Mouse (Mus musculus): ENCODE measurements around the gene 4930404H24Rik.

Gene 4930404H24Rik

GRCm38 (mm10) chr2:153467372-153467771 is 25.2 kb upstream of the 4930404H24Rik start:
- Histone ChIP-seq H3K27me3 (ENCODE audit: control insufficient read depth, insufficient read depth, low read length, poor library complexity, severe bottlenecking) (no peaks in the 10 kb centered on the region), H3K36me3 (ENCODE audit: control insufficient read depth, insufficient read depth, low read length, poor library complexity, severe bottlenecking) (no peaks in the 10 kb centered on the region)
- DNase-seq (ENCODE audit: low read depth, low spot score): no peak

GRCm38 (mm10) chr2:153469317-153469716 is 23.3 kb upstream of the 4930404H24Rik start:
- no peak for DNase-seq (ENCODE audit: low read depth, low spot score)
- no peaks in the 10 kb centered on the region for H3K36me3 ChIP-seq (ENCODE audit: control insufficient read depth, insufficient read depth, low read length, poor library complexity, severe bottlenecking)
- no peaks in the 10 kb centered on the region for H3K27me3 ChIP-seq (ENCODE audit: control insufficient read depth, insufficient read depth, low read length, poor library complexity, severe bottlenecking)

GRCm38 (mm10) chr2:153469764-153470163 is 22.8 kb upstream of the 4930404H24Rik start:
- Histone ChIP-seq H3K27me3 (ENCODE audit: control insufficient read depth, insufficient read depth, low read length, poor library complexity, severe bottlenecking) (no peaks in the 10 kb centered on the region), H3K36me3 (ENCODE audit: control insufficient read depth, insufficient read depth, low read length, poor library complexity, severe bottlenecking) (no peaks in the 10 kb centered on the region)
- DNase-seq (ENCODE audit: low read depth, low spot score): no peak

- DNase-seq (ENCODE audit: low read depth, low spot score): no peak
- no peaks in the 10 kb centered on the region for H3K36me3 ChIP-seq (ENCODE audit: control insufficient read depth, insufficient read depth, low read length, poor library complexity, severe bottlenecking)
- H3K27me3 ChIP-seq (ENCODE audit: control insufficient read depth, insufficient read depth, low read length, poor library complexity, severe bottlenecking): no peaks in the 10 kb centered on the region
Measured at GRCm38 (mm10) chr2:153470983-153471382, 21.6 kb upstream of the 4930404H24Rik start.

- DNase-seq (ENCODE audit: low read depth, low spot score): no peak
- Histone ChIP-seq H3K27me3 (ENCODE audit: control insufficient read depth, insufficient read depth, low read length, poor library complexity, severe bottlenecking) (no peaks in the 10 kb centered on the region), H3K36me3 (ENCODE audit: control insufficient read depth, insufficient read depth, low read length, poor library complexity, severe bottlenecking) (no peaks in the 10 kb centered on the region)
Measured at GRCm38 (mm10) chr2:153475114-153476112, 17.2 kb upstream of the 4930404H24Rik start.

- H3K27me3 ChIP-seq (ENCODE audit: control insufficient read depth, insufficient read depth, low read length, poor library complexity, severe bottlenecking): no peaks in the 10 kb centered on the region
- no peaks in the 10 kb centered on the region for H3K36me3 ChIP-seq (ENCODE audit: control insufficient read depth, insufficient read depth, low read length, poor library complexity, severe bottlenecking)
- peak; percentile 76 for DNase-seq (ENCODE audit: low read depth, low spot score)
Measured at GRCm38 (mm10) chr2:153478583-153478982, 14.0 kb upstream of the 4930404H24Rik start.

DNA sequence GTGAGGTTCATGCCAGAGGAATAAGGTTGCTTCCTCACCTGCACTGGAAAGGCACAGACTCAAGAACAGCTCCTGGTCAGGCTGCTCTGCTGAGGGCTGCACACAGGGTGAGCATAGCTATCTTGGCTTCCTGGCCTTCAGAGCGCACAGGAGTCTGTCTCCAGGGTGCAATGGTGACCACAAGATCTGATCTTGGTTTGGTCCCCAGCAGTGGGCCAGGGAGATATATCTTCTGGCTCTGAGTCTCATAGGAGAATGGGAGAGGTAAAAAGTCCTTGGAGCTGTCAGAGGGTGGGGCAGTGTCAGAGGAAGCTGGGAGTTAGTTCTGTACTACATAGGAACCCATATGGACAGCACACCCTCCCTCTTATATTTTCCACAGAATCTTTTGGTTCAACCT is 13.1 kb upstream of the 4930404H24Rik start:
- no peaks in the 10 kb centered on the region for H3K27me3 ChIP-seq (ENCODE audit: control insufficient read depth, insufficient read depth, low read length, poor library complexity, severe bottlenecking)
- DNase-seq (ENCODE audit: low read depth, low spot score): no peak
- H3K36me3 ChIP-seq (ENCODE audit: control insufficient read depth, insufficient read depth, low read length, poor library complexity, severe bottlenecking): no peaks in the 10 kb centered on the region

DNA sequence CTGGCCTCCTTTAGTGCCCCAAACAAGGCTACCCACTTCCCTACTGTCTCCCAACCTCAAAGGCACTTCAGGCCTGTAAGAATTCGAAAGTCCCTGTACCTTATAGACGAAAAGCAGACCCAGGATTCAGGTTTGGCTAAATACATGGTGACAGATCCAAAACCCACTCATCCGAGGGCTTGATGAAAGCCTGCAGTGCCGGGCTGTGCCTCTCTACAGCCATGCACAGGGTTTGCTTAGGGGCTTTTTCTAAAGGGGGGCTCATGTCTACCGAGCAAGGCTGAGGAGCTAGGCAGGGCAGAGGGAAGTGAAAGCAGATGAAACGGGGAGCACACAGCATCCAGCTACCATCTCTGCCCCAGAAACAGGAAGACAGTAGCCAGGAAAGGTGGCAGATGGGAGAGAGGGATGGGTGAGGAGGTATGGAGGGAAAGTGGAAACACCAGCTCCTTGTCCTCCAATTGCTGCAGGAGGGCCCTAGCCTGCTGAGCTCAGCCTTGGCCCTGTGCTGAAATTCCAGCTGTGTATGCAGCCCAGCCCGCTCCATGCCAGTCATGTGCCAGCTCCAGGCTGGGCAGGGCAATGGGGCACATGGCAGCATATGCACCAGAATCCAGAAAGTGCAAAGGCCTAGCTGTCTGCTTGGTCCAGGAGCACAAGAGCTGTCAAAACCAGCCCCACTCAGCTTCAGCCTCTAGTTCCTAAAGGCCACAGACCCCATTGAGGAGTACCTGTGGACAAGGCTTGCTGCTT is 11.3 kb upstream of the 4930404H24Rik start:
- no peaks in the 10 kb centered on the region for H3K27me3 ChIP-seq (ENCODE audit: control insufficient read depth, insufficient read depth, low read length, poor library complexity, severe bottlenecking)
- peak; percentile 35 for DNase-seq (ENCODE audit: low read depth, low spot score)
- no peaks in the 10 kb centered on the region for H3K36me3 ChIP-seq (ENCODE audit: control insufficient read depth, insufficient read depth, low read length, poor library complexity, severe bottlenecking)

- no peak for DNase-seq (ENCODE audit: low read depth, low spot score)
- no peaks in the 10 kb centered on the region for H3K27me3 ChIP-seq (ENCODE audit: control insufficient read depth, insufficient read depth, low read length, poor library complexity, severe bottlenecking)
- H3K36me3 ChIP-seq (ENCODE audit: control insufficient read depth, insufficient read depth, low read length, poor library complexity, severe bottlenecking): no peaks in the 10 kb centered on the region
Measured at GRCm38 (mm10) chr2:153481861-153482120, 10.8 kb upstream of the 4930404H24Rik start.

DNA sequence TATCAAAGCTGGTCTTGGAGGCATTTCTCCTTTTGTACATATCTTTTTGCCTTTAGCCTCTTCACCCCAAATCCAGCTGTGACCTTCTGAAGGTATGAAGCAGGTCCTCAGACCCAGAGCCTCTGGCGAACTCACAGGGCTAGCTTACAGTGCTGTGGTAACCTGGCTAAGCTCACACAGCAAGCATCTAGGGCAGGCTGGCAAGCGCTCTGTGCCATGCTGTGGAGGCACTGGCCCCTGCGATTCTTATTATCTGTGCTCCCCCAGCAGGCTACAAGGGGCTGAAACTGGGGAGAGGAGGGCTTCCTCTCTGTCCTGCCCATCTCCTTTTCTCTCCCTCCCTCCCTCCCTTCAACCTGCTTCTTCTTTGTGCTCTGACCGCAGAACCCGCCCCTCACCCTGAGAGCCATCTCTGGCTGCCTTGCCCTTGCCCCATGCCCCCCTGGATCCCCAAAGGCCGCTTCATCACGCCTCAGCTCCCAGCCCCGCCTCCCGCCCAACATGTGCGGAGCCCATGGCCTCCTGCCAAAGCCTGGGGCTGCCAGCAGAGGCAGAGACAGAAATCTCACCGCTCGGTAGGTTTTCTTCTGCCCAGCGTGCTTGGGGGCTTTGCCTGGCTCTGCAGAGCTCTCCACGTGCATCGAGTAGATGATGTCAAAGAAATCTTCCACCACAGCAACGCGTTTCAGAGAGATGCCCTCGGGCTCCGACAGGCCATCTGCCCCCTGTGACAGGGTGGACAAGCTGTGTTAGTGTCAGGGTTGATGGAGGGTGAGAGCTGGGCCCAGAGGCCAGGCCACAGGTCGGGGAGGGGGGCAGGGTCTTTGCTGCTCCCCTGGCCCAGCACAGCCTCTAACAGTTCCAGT is 9.2 kb upstream of the 4930404H24Rik start:
- peak; percentile 63 for DNase-seq (ENCODE audit: low read depth, low spot score)
- Histone ChIP-seq H3K36me3 (ENCODE audit: control insufficient read depth, insufficient read depth, low read length, poor library complexity, severe bottlenecking) (no peaks in the 10 kb centered on the region), H3K27me3 (ENCODE audit: control insufficient read depth, insufficient read depth, low read length, poor library complexity, severe bottlenecking) (no peaks in the 10 kb centered on the region)

GRCm38 (mm10) chr2:153484071-153484470 is 8.5 kb upstream of the 4930404H24Rik start:
- Histone ChIP-seq H3K36me3 (ENCODE audit: control insufficient read depth, insufficient read depth, low read length, poor library complexity, severe bottlenecking) (no peaks in the 10 kb centered on the region), H3K27me3 (ENCODE audit: control insufficient read depth, insufficient read depth, low read length, poor library complexity, severe bottlenecking) (no peaks in the 10 kb centered on the region)
- no peak for DNase-seq (ENCODE audit: low read depth, low spot score)

DNA sequence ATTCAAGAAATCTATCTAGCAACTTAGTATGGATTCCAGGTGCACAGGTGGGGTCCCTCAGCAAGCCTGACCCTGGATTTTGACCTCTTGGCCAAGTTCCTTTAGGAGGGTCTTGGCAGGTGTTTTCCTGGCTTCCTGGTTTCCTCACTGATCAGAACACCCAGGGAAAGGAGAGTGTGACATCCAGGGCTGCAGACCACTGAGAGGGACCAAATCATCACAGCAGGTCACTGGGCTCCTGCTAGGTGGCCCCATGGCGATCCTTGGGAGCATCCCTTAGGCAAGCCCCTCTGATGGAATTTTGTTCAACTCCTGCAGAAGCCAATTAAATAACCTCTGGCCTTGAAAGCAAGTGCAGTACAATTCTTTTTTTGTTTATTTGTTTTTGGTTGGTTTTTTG is 2.5 kb upstream of the 4930404H24Rik start:
- Histone ChIP-seq H3K27me3 (ENCODE audit: control insufficient read depth, insufficient read depth, low read length, poor library complexity, severe bottlenecking) (no peaks in the 10 kb centered on the region), H3K36me3 (ENCODE audit: control insufficient read depth, insufficient read depth, low read length, poor library complexity, severe bottlenecking) (no peaks in the 10 kb centered on the region)
- no peak for DNase-seq (ENCODE audit: low read depth, low spot score)

GRCm38 (mm10) chr2:153490940-153491339 is 1.6 kb upstream of the 4930404H24Rik start:
- Histone ChIP-seq H3K27me3 (ENCODE audit: control insufficient read depth, insufficient read depth, low read length, poor library complexity, severe bottlenecking) (no peaks in the 10 kb centered on the region), H3K36me3 (ENCODE audit: control insufficient read depth, insufficient read depth, low read length, poor library complexity, severe bottlenecking) (no peaks in the 10 kb centered on the region)
- no peak for DNase-seq (ENCODE audit: low read depth, low spot score)

- no peak for DNase-seq (ENCODE audit: low read depth, low spot score)
- Histone ChIP-seq H3K36me3 (ENCODE audit: control insufficient read depth, insufficient read depth, low read length, poor library complexity, severe bottlenecking) (no peaks in the 10 kb centered on the region), H3K27me3 (ENCODE audit: control insufficient read depth, insufficient read depth, low read length, poor library complexity, severe bottlenecking) (no peaks in the 10 kb centered on the region)
Measured at GRCm38 (mm10) chr2:153491512-153492178, 945 bp upstream of the 4930404H24Rik start.

Data from splenic B cell, adult 2 months (primary cell).